Mouse (Mus musculus): ENCODE measurements around the gene Gm44511. TPM values are rescaled to one million over a fixed set of nuclear protein-coding genes. Genes with fewer than 3 reads are reported as not detected.
"Not testable (repeated sequence)": the region's sequence is repeated elsewhere in the genome, so short reads cannot be mapped to it uniquely, and the experiment has no call there.

Gm44511 gene
- polyA plus RNA-seq, 1 experiment from 2014 or later = not detected

GRCm38 (mm10) chr6:128842945-128843478 is 16.9 kb upstream of the Gm44511 start:
- Histone ChIP-seq H3K4me1 (ENCODE audit: control insufficient read depth, low read depth, low read length) (peaks cover 23% of the 10 kb centered on the region), H3K9me3 (replicated peaks; ENCODE audit: control insufficient read depth, low read length) (no peaks in the 10 kb centered on the region), H3K27me3 (ENCODE audit: control insufficient read depth, insufficient read depth, low read depth, low read length) (no peaks in the 10 kb centered on the region), H3K4me3 (ENCODE audit: low read depth, low read length) (peak overlapping the region; percentile 76), H3K4me2 (ENCODE audit: low read depth, low read length) (peak overlapping the region; percentile 90), H3K9ac (ENCODE audit: low read depth, low read length) (peak overlapping the region; percentile 77), H3K27ac (ENCODE audit: low read length) (peak overlapping the region; percentile 85), H3K36me3 (ENCODE audit: control insufficient read depth, insufficient read depth) (no peaks in the 10 kb centered on the region)
- peak; percentile 62 for ATAC-seq (ENCODE audit: low read depth)
- WGBS (ENCODE audit: insufficient replicate concordance) = under 1% methylated on average over 44 of the region's 44 CpGs

- H3K9ac ChIP-seq (ENCODE audit: low read depth, low read length) = peak overlapping the region; percentile 77
- peaks cover 23% of the 10 kb centered on the region for H3K4me1 ChIP-seq (ENCODE audit: control insufficient read depth, low read depth, low read length)
- WGBS (ENCODE audit: insufficient replicate concordance) = under 1% methylated on average over 20 of the region's 20 CpGs
- ATAC-seq (ENCODE audit: low read depth) = no peak
- H3K9me3 ChIP-seq (replicated peaks; ENCODE audit: control insufficient read depth, low read length) = no peaks in the 10 kb centered on the region
- no peaks in the 10 kb centered on the region for H3K36me3 ChIP-seq (ENCODE audit: control insufficient read depth, insufficient read depth)
- H3K4me3 ChIP-seq (ENCODE audit: low read depth, low read length) = peak overlapping the region; percentile 76
- no peaks in the 10 kb centered on the region for H3K27me3 ChIP-seq (ENCODE audit: control insufficient read depth, insufficient read depth, low read depth, low read length)
- peak overlapping the region; percentile 90 for H3K4me2 ChIP-seq (ENCODE audit: low read depth, low read length)
- H3K27ac ChIP-seq (ENCODE audit: low read length) = peak overlapping the region; percentile 68
Observed at GRCm38 (mm10) chr6:128842356-128842944, 16.3 kb upstream of the Gm44511 start.

- no peak for ATAC-seq (ENCODE audit: low read depth)
- Histone ChIP-seq H3K4me2 (ENCODE audit: low read depth, low read length) (peak overlapping the region; percentile 90), H3K4me1 (ENCODE audit: control insufficient read depth, low read depth, low read length) (peaks cover 23% of the 10 kb centered on the region), H3K4me3 (ENCODE audit: low read depth, low read length) (no peak overlapping the region; the same call in 1 of the 2 replicates), H3K9ac (ENCODE audit: low read depth, low read length) (no peak overlapping the region), H3K36me3 (ENCODE audit: control insufficient read depth, insufficient read depth) (no peaks in the 10 kb centered on the region), H3K9me3 (replicated peaks; ENCODE audit: control insufficient read depth, low read length) (no peaks in the 10 kb centered on the region), H3K27ac (ENCODE audit: low read length) (no peak overlapping the region), H3K27me3 (ENCODE audit: control insufficient read depth, insufficient read depth, low read depth, low read length) (no peaks in the 10 kb centered on the region)
- WGBS (ENCODE audit: insufficient replicate concordance) = 39% methylated on average over 4 of the region's 4 CpGs
Observed at GRCm38 (mm10) chr6:128841327-128842089, 15.4 kb upstream of the Gm44511 start.

GRCm38 (mm10) chr6:128840669-128841068 is 14.6 kb upstream of the Gm44511 start:
- 58% methylated on average over 3 of the region's 3 CpGs for WGBS (ENCODE audit: insufficient replicate concordance)
- ATAC-seq (ENCODE audit: low read depth); H3K36me3 ChIP-seq (ENCODE audit: control insufficient read depth, insufficient read depth); H3K4me2 ChIP-seq (ENCODE audit: low read depth, low read length); H3K9ac ChIP-seq (ENCODE audit: low read depth, low read length); H3K4me3 ChIP-seq (ENCODE audit: low read depth, low read length); H3K27me3 ChIP-seq (ENCODE audit: control insufficient read depth, insufficient read depth, low read depth, low read length); H3K9me3 ChIP-seq (replicated peaks; ENCODE audit: control insufficient read depth, low read length); H3K27ac ChIP-seq (ENCODE audit: low read length): not testable (repeated sequence)
- peaks cover 28% of the 10 kb centered on the region for H3K4me1 ChIP-seq (ENCODE audit: control insufficient read depth, low read depth, low read length)

- H3K36me3 ChIP-seq (ENCODE audit: control insufficient read depth, insufficient read depth) = no peaks in the 10 kb centered on the region
- WGBS (ENCODE audit: insufficient replicate concordance) = 56% methylated on average over 7 of the region's 7 CpGs
- ATAC-seq (ENCODE audit: low read depth) = no peak
- no peak overlapping the region for H3K9ac ChIP-seq (ENCODE audit: low read depth, low read length)
- H3K4me2 ChIP-seq (ENCODE audit: low read depth, low read length) = peak overlapping the region; percentile 86
- H3K4me1 ChIP-seq (ENCODE audit: control insufficient read depth, low read depth, low read length) = peaks cover 30% of the 10 kb centered on the region
- 0 out of 2 replicates have a peak overlapping the region, but pooled peaks have one; percentile 31 for H3K27ac ChIP-seq (ENCODE audit: low read length)
- H3K27me3 ChIP-seq (ENCODE audit: control insufficient read depth, insufficient read depth, low read depth, low read length) = no peaks in the 10 kb centered on the region
- peak overlapping the region; percentile 77 for H3K4me3 ChIP-seq (ENCODE audit: low read depth, low read length)
- H3K9me3 ChIP-seq (replicated peaks; ENCODE audit: control insufficient read depth, low read length) = no peaks in the 10 kb centered on the region
Observed at GRCm38 (mm10) chr6:128839921-128840320, 13.8 kb upstream of the Gm44511 start.

- H3K9me3 ChIP-seq (replicated peaks; ENCODE audit: control insufficient read depth, low read length) = no peaks in the 10 kb centered on the region
- H3K4me1 ChIP-seq (ENCODE audit: control insufficient read depth, low read depth, low read length) = peaks cover 30% of the 10 kb centered on the region
- peak overlapping the region; percentile 57 for H3K9ac ChIP-seq (ENCODE audit: low read depth, low read length)
- under 1% methylated on average over 17 of the region's 17 CpGs for WGBS (ENCODE audit: insufficient replicate concordance)
- peak overlapping the region; percentile 84 for H3K27ac ChIP-seq (ENCODE audit: low read length)
- ATAC-seq (ENCODE audit: low read depth) = peak; percentile 48
- H3K4me3 ChIP-seq (ENCODE audit: low read depth, low read length) = peak overlapping the region; percentile 77
- H3K36me3 ChIP-seq (ENCODE audit: control insufficient read depth, insufficient read depth) = no peaks in the 10 kb centered on the region
- H3K27me3 ChIP-seq (ENCODE audit: control insufficient read depth, insufficient read depth, low read depth, low read length) = no peaks in the 10 kb centered on the region
- peak overlapping the region; percentile 86 for H3K4me2 ChIP-seq (ENCODE audit: low read depth, low read length)
Observed at GRCm38 (mm10) chr6:128839266-128839771, 13.2 kb upstream of the Gm44511 start.

- H3K9ac ChIP-seq (ENCODE audit: low read depth, low read length) = peak overlapping the region; percentile 78
- peak overlapping the region; percentile 86 for H3K4me2 ChIP-seq (ENCODE audit: low read depth, low read length)
- under 1% methylated on average over 49 of the region's 49 CpGs for WGBS (ENCODE audit: insufficient replicate concordance)
- no peaks in the 10 kb centered on the region for H3K27me3 ChIP-seq (ENCODE audit: control insufficient read depth, insufficient read depth, low read depth, low read length)
- H3K36me3 ChIP-seq (ENCODE audit: control insufficient read depth, insufficient read depth) = no peaks in the 10 kb centered on the region
- peaks cover 28% of the 10 kb centered on the region for H3K4me1 ChIP-seq (ENCODE audit: control insufficient read depth, low read depth, low read length)
- H3K4me3 ChIP-seq (ENCODE audit: low read depth, low read length) = peak overlapping the region; percentile 77
- no peaks in the 10 kb centered on the region for H3K9me3 ChIP-seq (replicated peaks; ENCODE audit: control insufficient read depth, low read length)
- ATAC-seq (ENCODE audit: low read depth) = peak; percentile 72
- H3K27ac ChIP-seq (ENCODE audit: low read length) = peak overlapping the region; percentile 90
Observed at GRCm38 (mm10) chr6:128838342-128839265, 12.5 kb upstream of the Gm44511 start.

GRCm38 (mm10) chr6:128837454-128838341 is 11.6 kb upstream of the Gm44511 start:
- Histone ChIP-seq H3K4me3 (ENCODE audit: low read depth, low read length) (peak overlapping the region; percentile 77), H3K4me1 (ENCODE audit: control insufficient read depth, low read depth, low read length) (peaks cover 25% of the 10 kb centered on the region), H3K9ac (ENCODE audit: low read depth, low read length) (peak overlapping the region; percentile 55), H3K4me2 (ENCODE audit: low read depth, low read length) (peak overlapping the region; percentile 86), H3K36me3 (ENCODE audit: control insufficient read depth, insufficient read depth) (no peaks in the 10 kb centered on the region), H3K9me3 (replicated peaks; ENCODE audit: control insufficient read depth, low read length) (no peaks in the 10 kb centered on the region), H3K27ac (ENCODE audit: low read length) (no peak overlapping the region), H3K27me3 (ENCODE audit: control insufficient read depth, insufficient read depth, low read depth, low read length) (no peaks in the 10 kb centered on the region)
- 2% methylated on average over 14 of the region's 14 CpGs for WGBS (ENCODE audit: insufficient replicate concordance)
- no peak for ATAC-seq (ENCODE audit: low read depth)

Data from liver, embryonic 16.5 days (tissue).